Mouse (Mus musculus) limb, embryonic 10.5 days (tissue): ENCODE measurements around the gene Sowahc. TPM values are rescaled to one million over a fixed set of nuclear protein-coding genes. Genes with fewer than 3 reads are reported as not detected.

Experiments used
- DNase-seq: peaks from one replicate; pipeline ENCODE4 v3.0.0-alpha.2; 2017; ENCODE audit warnings: low spot score
- H3K27ac ChIP-seq: fragments of 300-500 bp; sonication (generic); 2 replicates; pipeline ENCODE4 v1.5.1; 2016; ENCODE audit warnings: mild to moderate bottlenecking
- H3K27me3 ChIP-seq: fragments of 300-500 bp; sonication (generic); 2 replicates; pipeline ENCODE4 v1.6.1; 2016; ENCODE audit warnings: low read depth, mild to moderate bottlenecking; ENCODE audit not compliant: poor library complexity, severe bottlenecking
- H3K36me3 ChIP-seq: fragments of 300-500 bp; sonication (generic); 2 replicates; pipeline ENCODE4 v1.6.1; 2016; ENCODE audit warnings: mild to moderate bottlenecking, moderate library complexity
- H3K4me1 ChIP-seq: fragments of 300-500 bp; sonication (generic); 2 replicates; pipeline ENCODE4 v1.6.1; 2016
- H3K4me3 ChIP-seq: fragments of 300-500 bp; sonication (generic); 2 replicates; pipeline ENCODE4 v1.5.1; 2016; ENCODE audit warnings: mild to moderate bottlenecking, moderate library complexity
- H3K9me3 ChIP-seq: fragments of 300-500 bp; sonication (generic); replicated peaks from 2 replicates; pipeline ENCODE4 v1.6.1; 2016; ENCODE audit warnings: mild to moderate bottlenecking
- WGBS: fragments of 180-500 bp; shearing (Covaris S2); methylation state at CpG from one replicate; pipeline ENCODE4 v1.1.7; 2016; 5-methylcytosine and 5-hydroxymethylcytosine counted together
- polyA plus RNA-seq: library from polyadenylated mRNA; unstranded; fragments of >200 nt; fragmentation: Nextera tagmentation; extraction: Ambion mirVana; gene quantifications from 2 replicates; pipeline ENCODE4 v1.2.1, GENCODE M21; 2016

Gene Sowahc
- polyA plus RNA-seq, 1 experiment from 2014 or later, result 12.1 TPM

- no peaks in the 10 kb centered on the region for H3K9me3 ChIP-seq
- H3K4me3 ChIP-seq, result no peak overlapping the region
- 84% methylated on average over 4 of the region's 4 CpGs for WGBS
- peaks cover 12% of the 10 kb centered on the region; the same call in 1 of the 2 replicates for H3K36me3 ChIP-seq
- no peak for DNase-seq
- H3K27me3 ChIP-seq, result no peaks in the 10 kb centered on the region
- peaks cover 3% of the 10 kb centered on the region; the same call in 1 of the 2 replicates for H3K4me1 ChIP-seq
- no peak overlapping the region for H3K27ac ChIP-seq
Observed at GRCm38 (mm10) chr10:59229205-59229820, 7.6 kb downstream of the Sowahc start.

GRCm38 (mm10) chr10:59235227-59235626 is 13.5 kb downstream of the Sowahc start:
- Histone ChIP-seq H3K9me3 (no peaks in the 10 kb centered on the region), H3K4me3 (no peak overlapping the region), H3K4me1 (peaks cover 8% of the 10 kb centered on the region; the same call in 1 of the 2 replicates), H3K27ac (no peak overlapping the region), H3K27me3 (no peaks in the 10 kb centered on the region), H3K36me3 (no peaks in the 10 kb centered on the region)
- WGBS, result 91% methylated on average over 2 of the region's 2 CpGs
- DNase-seq, result no peak

DNA sequence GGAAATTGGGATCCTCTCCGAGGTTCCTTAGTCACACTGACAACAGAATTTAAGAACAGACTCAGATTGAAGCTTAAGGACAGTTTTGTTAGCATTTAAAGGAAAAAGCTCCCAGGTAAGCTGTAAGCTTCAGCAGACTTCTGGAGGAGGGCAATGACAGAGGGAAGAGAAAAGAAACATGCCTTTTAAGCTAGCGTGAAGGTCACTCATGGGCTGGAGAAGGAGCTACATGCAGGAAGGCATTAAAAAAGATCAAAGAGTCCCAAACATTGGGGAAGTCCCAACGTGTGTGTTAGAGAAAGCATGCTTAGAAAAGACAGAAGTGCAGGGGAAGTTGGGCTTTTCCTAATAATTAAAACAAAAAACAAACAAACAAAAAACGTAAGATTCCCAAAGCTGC is 14.1 kb downstream of the Sowahc start:
- Histone ChIP-seq H3K36me3 (no peaks in the 10 kb centered on the region), H3K4me1 (peaks cover 8% of the 10 kb centered on the region; the same call in 1 of the 2 replicates), H3K27me3 (no peaks in the 10 kb centered on the region), H3K27ac (no peak overlapping the region), H3K9me3 (no peaks in the 10 kb centered on the region), H3K4me3 (no peak overlapping the region)
- WGBS, result 51% methylated on average over 4 of the region's 4 CpGs
- no peak for DNase-seq

DNA sequence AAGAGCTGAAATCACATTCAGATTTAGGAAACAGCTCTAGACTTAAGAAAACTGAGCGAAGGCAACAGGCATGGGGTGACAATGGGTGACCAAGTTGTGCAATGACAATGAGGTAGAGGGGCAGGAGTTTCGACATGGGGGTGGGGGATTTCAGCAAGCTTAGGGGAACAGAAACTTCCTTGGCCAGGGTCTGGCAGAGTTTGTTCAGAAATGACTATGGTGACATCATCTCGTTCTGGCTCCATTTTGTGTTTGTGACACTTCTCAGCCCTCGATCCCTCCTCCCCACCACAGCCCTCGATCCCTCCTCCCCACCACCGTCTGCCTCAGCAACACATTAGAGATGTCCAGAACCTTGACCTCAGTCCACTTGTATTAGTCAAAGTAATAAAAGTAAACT is 14.7 kb downstream of the Sowahc start:
- no peak for DNase-seq
- Histone ChIP-seq H3K4me1 (peaks cover 8% of the 10 kb centered on the region; the same call in 1 of the 2 replicates), H3K4me3 (no peak overlapping the region), H3K27ac (no peak overlapping the region), H3K27me3 (no peaks in the 10 kb centered on the region), H3K36me3 (no peaks in the 10 kb centered on the region), H3K9me3 (no peaks in the 10 kb centered on the region)
- 85% methylated on average over 6 of the region's 6 CpGs for WGBS

GRCm38 (mm10) chr10:59237757-59238156 is 16.0 kb downstream of the Sowahc start:
- H3K27ac ChIP-seq, result no peak overlapping the region
- DNase-seq, result no peak
- no peaks in the 10 kb centered on the region for H3K36me3 ChIP-seq
- no peaks in the 10 kb centered on the region for H3K27me3 ChIP-seq
- peaks cover 12% of the 10 kb centered on the region for H3K4me1 ChIP-seq
- 38% methylated on average over 3 of the region's 3 CpGs for WGBS
- no peaks in the 10 kb centered on the region for H3K9me3 ChIP-seq
- H3K4me3 ChIP-seq, result no peak overlapping the region

DNA sequence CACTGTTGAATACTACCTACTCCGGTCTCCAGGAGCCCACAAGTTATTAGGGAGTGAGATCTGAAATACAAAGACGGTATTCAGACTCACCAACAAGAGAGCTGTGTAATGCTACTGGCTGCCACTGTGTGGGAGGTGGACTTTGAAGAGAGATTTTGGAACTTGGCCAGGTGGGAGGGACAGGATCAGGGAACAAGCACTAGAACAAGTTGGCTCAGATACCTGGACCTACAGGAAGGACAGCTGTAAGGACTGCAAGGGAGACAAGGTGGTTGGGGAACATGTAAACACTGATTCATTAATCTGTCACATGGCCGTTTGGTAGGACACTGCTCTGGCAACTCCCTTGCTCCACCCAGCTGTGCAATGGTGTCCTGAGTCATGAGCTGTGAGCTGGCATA is 19.4 kb downstream of the Sowahc start:
- H3K9me3 ChIP-seq, result no peaks in the 10 kb centered on the region; the same call in 1 of the 2 replicates
- no peak overlapping the region for H3K4me3 ChIP-seq
- no peak for DNase-seq
- no peaks in the 10 kb centered on the region for H3K27me3 ChIP-seq
- no peaks in the 10 kb centered on the region for H3K36me3 ChIP-seq
- WGBS, result 83% methylated on average over 3 of the region's 3 CpGs
- H3K4me1 ChIP-seq, result peaks cover 6% of the 10 kb centered on the region; the same call in 1 of the 2 replicates
- H3K27ac ChIP-seq, result no peak overlapping the region

- DNase-seq, result no peak
- Histone ChIP-seq H3K27ac (no peak overlapping the region), H3K27me3 (no peaks in the 10 kb centered on the region), H3K36me3 (no peaks in the 10 kb centered on the region), H3K4me3 (no peak overlapping the region), H3K9me3 (no peaks in the 10 kb centered on the region), H3K4me1 (no peaks in the 10 kb centered on the region)
- WGBS, result 85% methylated on average over 3 of the region's 3 CpGs
Observed at GRCm38 (mm10) chr10:59249531-59249930, 27.8 kb downstream of the Sowahc start.

GRCm38 (mm10) chr10:59250679-59251078 is 28.9 kb downstream of the Sowahc start:
- Histone ChIP-seq H3K9me3 (no peaks in the 10 kb centered on the region), H3K27ac (no peak overlapping the region), H3K27me3 (no peaks in the 10 kb centered on the region), H3K4me1 (no peaks in the 10 kb centered on the region), H3K4me3 (no peak overlapping the region), H3K36me3 (no peaks in the 10 kb centered on the region)
- 100% methylated on average over 2 of the region's 2 CpGs for WGBS
- no peak for DNase-seq

DNA sequence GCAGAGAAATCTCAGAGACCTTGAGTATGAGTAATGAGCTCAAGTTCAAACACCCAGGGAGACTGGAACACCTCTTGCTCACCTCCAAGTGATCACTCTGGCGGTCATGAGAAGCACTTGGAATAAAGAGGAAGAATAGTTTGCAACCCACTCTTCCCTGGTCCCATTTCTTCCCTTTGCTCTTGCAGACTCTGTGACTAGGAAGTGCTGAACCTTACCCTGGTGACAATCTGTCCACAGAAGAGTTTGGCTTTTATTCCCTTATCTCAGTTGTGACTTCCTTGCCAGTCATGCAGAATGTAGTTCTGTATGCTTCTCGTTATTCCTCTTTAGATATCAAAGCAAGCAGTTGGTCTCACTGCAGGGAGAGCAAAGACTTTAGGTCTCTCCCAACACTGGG is 30.2 kb downstream of the Sowahc start:
- H3K36me3 ChIP-seq, result no peaks in the 10 kb centered on the region

DNA sequence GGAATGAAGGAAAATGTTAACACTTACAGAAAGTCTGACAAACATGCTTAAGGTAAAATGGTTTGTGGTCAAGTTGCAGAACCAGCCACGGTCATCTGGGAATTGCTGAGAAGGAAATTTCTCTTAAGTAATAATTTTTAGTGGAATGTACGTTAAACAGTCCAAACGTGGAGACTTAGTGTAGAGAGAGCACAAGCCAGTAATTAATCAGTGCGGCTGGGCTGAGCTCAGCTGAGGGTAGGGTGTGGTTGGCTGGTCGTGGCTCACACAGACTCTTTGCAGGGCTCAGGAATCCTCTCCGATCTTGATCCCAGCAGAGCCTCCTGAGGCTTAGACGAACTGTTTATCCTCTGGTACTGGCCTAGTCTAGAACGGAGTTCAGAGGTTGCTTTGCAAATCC is 30.6 kb downstream of the Sowahc start:
- no peak for DNase-seq
- H3K27ac ChIP-seq, result no peak overlapping the region
- no peak overlapping the region for H3K4me3 ChIP-seq
- H3K27me3 ChIP-seq, result no peaks in the 10 kb centered on the region
- 73% methylated on average over 8 of the region's 8 CpGs for WGBS
- H3K9me3 ChIP-seq, result no peaks in the 10 kb centered on the region
- H3K36me3 ChIP-seq, result no peaks in the 10 kb centered on the region
- H3K4me1 ChIP-seq, result no peaks in the 10 kb centered on the region

More for the DNA sequence above, 30.2 kb downstream of the Sowahc start:
- Histone ChIP-seq H3K9me3 (no peaks in the 10 kb centered on the region), H3K27me3 (no peaks in the 10 kb centered on the region), H3K27ac (no peak overlapping the region), H3K4me3 (no peak overlapping the region), H3K4me1 (no peaks in the 10 kb centered on the region)
- DNase-seq, result no peak
- 88% methylated on average over 2 of the region's 2 CpGs for WGBS

GRCm38 (mm10) chr10:59253541-59254079 is 31.9 kb downstream of the Sowahc start:
- no peaks in the 10 kb centered on the region for H3K27me3 ChIP-seq
- no peak overlapping the region for H3K27ac ChIP-seq
- no peak for DNase-seq
- H3K4me3 ChIP-seq, result no peak overlapping the region
- H3K36me3 ChIP-seq, result no peaks in the 10 kb centered on the region
- no peaks in the 10 kb centered on the region for H3K4me1 ChIP-seq
- 81% methylated on average over 8 of the region's 8 CpGs for WGBS
- H3K9me3 ChIP-seq, result no peaks in the 10 kb centered on the region

DNA sequence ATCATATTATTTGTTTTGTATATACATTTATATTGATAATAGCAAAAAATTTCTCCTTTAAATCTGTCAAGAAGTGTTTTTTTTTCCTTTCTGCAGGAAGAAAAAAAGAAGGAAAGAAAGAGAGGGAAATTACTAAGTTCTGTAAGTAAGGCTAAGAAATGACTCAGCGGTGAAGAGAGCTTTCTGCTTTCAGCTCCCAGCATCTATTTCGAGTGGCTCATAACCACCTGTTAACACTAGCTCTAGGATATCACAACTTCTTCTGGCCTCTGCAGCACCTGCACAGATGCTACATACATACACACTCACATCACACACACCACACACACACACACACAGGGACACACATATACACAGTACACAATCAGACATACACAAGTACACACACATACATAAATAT is 34.8 kb downstream of the Sowahc start:
- Histone ChIP-seq H3K4me3 (no peak overlapping the region), H3K9me3 (no peaks in the 10 kb centered on the region), H3K27ac (no peak overlapping the region), H3K4me1 (peaks cover 6% of the 10 kb centered on the region; the same call in 1 of the 2 replicates), H3K27me3 (no peaks in the 10 kb centered on the region), H3K36me3 (no peaks in the 10 kb centered on the region)
- 95% methylated on average over 2 of the region's 2 CpGs for WGBS
- no peak for DNase-seq

DNA sequence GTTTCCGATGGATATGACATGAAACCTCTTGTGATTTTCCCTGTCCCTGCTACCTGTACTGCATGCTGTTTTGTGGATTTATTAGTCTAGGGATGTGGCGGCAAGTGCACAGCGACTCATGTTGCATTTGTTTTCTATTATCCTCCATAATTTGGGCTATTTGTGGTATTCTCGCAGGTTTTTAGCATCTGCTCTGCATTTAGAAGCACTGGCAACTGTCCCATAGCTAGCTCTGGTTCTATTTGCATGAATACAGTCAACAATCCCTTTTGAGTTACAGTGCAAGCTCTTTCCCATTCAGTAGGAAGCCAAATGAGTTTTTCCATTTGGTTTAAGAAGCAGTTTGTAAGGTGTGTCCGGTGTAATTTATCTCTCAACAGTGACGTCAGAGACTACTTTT is 37.8 kb downstream of the Sowahc start:
- H3K4me1 ChIP-seq, result peaks cover 16% of the 10 kb centered on the region
- no peak for DNase-seq
- H3K9me3 ChIP-seq, result no peaks in the 10 kb centered on the region
- H3K27ac ChIP-seq, result no peak overlapping the region
- H3K4me3 ChIP-seq, result no peak overlapping the region
- 76% methylated on average over 6 of the region's 6 CpGs for WGBS
- no peaks in the 10 kb centered on the region for H3K27me3 ChIP-seq
- no peaks in the 10 kb centered on the region for H3K36me3 ChIP-seq

- H3K27ac ChIP-seq, result no peak overlapping the region
- WGBS, result 86% methylated on average over 3 of the region's 3 CpGs
- H3K36me3 ChIP-seq, result no peaks in the 10 kb centered on the region
- no peaks in the 10 kb centered on the region for H3K27me3 ChIP-seq
- no peak overlapping the region for H3K4me3 ChIP-seq
- no peaks in the 10 kb centered on the region for H3K9me3 ChIP-seq
- H3K4me1 ChIP-seq, result peaks cover 26% of the 10 kb centered on the region
- DNase-seq, result no peak
Observed at GRCm38 (mm10) chr10:59261603-59262002, 39.9 kb downstream of the Sowahc start.
